Mouse (Mus musculus) left cerebral cortex, postnatal 36 days (tissue): ENCODE measurements around the gene Nfasc. TPM values are rescaled to one million over a fixed set of nuclear protein-coding genes. Genes with fewer than 3 reads are reported as not detected.

Experiments
- DNase-seq, 2 experiments: peaks; one replicate each; pipeline ENCODE4 v3.0.0; 2021 to 2022; ENCODE audit warnings: low spot score in 2 of 2, mixed read lengths in 1 of 2
- intact Hi-C: fragments of 180-260 bp; cut with DNase I; formaldehyde crosslinking; loops from one replicate; pipeline ENCODE4 v1.15.1; 2025
- total RNA-seq, 2 experiments: library from RNA; stranded (reverse); gene quantifications; 2 replicates each; pipeline ENCODE4 v1.2.3; 2021

Gene Nfasc
- total RNA-seq, 2 experiments from 2014 or later: 164 to 178 TPM

GRCm38 (mm10) chr1:132564946-132565345 is 176.7 kb downstream of the Nfasc start:
- intact Hi-C loops: no loop called here

GRCm38 (mm10) chr1:132562337-132562795 is 179.2 kb downstream of the Nfasc start:
- no peak for DNase-seq
- intact Hi-C loops: no loop called here

More at GRCm38 (mm10) chr1:132564946-132565345, 176.7 kb downstream of the Nfasc start:
- no peak for DNase-seq

DNA sequence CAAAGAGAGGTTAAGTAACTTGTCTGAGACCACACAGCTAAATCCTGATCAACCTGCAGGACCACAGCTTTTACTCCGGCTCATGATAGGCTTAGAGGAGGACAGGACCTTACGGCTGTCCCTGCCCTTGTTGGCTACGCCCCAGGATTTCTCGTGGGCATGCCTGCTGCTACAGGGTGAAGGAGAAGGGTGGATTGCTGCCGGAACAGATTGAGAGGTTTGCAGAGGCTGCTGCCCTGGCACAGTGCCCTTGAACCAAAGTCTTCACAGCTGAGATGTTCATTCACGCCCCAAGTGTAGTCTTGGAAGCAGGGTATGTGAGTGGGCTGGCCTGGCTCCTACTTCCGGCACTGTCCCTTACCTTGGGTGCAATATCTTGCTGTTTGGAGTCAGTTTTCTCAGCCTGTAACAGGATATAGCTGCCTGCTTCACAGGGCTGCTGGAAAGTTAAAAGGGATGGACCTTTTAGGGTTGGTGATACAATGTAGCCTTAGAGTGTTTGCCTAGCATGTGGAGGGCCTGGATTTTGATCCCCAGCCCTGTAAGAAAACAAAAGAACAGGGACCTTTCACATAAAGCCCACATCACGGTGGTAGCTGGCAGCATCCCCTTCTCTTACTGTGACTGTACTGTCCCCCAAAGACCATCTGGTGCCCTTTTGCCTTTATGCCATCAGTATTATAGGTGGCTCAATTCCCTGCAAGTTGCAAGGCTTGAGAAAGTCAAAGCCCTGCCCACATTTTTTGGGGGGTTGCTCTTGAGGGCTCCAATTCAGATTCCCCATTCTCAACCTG is 180.5 kb downstream of the Nfasc start:
- intact Hi-C loops: no loop called here
- no peak for DNase-seq

GRCm38 (mm10) chr1:132559045-132559444 is 182.6 kb downstream of the Nfasc start:
- DNase-seq: no peak
- intact Hi-C loops: no loop called here

DNA sequence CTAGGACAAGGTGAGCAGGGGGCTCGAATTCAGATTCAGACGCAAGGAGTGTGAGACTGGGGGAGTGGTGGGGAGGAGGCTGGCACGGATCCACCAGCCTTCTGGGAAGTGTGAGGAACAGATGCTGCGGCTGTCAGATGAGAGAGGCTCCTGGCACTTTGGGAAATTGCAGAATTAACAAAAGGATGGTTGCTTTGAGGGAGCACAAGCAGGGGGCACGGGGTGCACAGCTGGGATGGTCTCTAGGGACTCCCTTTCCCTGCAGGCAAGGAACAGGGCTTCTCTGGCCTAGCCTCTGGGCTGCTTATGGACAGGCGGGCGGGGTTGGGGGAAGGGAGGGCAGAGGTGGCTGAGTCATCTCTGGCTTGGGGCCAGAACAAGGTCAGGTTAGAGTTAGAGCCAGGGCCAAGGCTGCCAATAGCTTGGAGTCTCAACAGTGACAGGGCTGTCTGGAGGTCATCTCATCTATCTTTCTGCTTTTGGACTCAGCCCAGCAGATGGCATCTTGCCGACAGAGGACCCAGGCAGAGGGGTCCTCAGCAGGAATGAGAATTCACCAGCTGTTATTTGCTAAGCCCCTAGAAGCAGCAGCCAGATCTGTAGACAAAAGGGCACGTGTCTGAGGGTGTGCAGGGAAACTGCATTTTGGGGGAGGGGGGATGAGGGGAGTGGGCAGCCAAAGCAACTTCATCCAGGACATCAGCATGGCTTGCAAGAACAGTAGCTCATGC is 183.5 kb downstream of the Nfasc start:
- no peak for DNase-seq
- intact Hi-C loops: no loop called here

GRCm38 (mm10) chr1:132543789-132544188 is 197.8 kb downstream of the Nfasc start:
- intact Hi-C loops: loop anchor here (5.0 kb wide), 1 partner anchor 49 kb away; no protein-coding TSS in a partner anchor

GRCm38 (mm10) chr1:132542762-132543306 is 198.8 kb downstream of the Nfasc start, which contains the start of gene Cntn2:
Gene Cntn2 (minus strand): TSS chr1:132543256.
- intact Hi-C loops: loop anchor here (5.0 kb wide), 1 partner anchor 49 kb away; no protein-coding TSS in a partner anchor
- DNase-seq: peak; percentile 78 to 85

More at GRCm38 (mm10) chr1:132543789-132544188, 197.8 kb downstream of the Nfasc start:
- DNase-seq: no peak

- intact Hi-C loops: loop anchor here (5.0 kb wide), 1 partner anchor 50 kb away; no protein-coding TSS in a partner anchor
Observed at GRCm38 (mm10) chr1:132541824-132542599, 199.6 kb downstream of the Nfasc start.

GRCm38 (mm10) chr1:132541171-132541823 is 200.3 kb downstream of the Nfasc start:
- no peak for DNase-seq
- intact Hi-C loops: loop anchor here (5.0 kb wide), 1 partner anchor 51 kb away; no protein-coding TSS in a partner anchor

More at GRCm38 (mm10) chr1:132541824-132542599, 199.6 kb downstream of the Nfasc start:
- DNase-seq: no peak

DNA sequence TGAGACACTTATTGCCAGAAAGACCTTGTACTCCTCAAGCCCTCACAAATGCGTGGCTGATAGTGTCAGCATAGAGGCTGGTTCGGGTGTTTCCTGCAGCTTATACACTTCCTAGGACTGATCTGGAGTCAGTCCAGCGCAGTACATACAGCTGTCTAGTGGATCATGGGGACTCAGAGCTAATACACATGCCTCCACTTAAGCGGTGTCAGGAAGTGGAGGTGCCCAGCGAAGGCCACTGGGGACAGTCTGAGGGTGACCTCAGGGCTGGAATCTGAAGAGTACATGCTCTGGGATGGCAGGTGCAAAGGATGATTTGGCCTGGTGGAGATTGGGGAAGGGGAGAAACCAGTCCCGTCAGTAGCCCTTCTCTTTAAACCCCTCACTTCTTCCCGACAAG is 200.9 kb downstream of the Nfasc start:
- DNase-seq: no peak
- intact Hi-C loops: loop anchor here (5.0 kb wide), 1 partner anchor 52 kb away; no protein-coding TSS in a partner anchor

DNA sequence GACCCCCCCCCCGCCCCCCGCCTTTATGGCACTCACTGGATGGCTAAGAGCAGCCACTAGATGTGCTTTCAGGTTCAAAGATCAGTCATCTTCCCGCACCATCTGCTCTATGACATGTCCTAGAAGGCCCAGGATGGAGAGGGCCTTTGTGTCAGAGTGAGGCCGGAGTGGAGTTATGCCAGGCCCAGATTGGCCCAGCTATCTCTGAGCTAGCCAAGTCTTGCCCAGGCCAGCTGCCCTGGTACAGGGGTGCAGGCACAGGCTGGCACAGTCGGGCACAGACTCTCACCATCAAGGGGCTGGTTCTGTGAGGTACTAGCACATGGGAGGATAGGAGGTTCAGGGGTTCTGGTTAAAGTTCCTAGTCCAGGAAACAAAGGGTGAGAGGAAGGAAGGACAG is 203.9 kb downstream of the Nfasc start:
- no peak for DNase-seq
- intact Hi-C loops: no loop called here

- intact Hi-C loops: no loop called here
- DNase-seq: no peak
Observed at GRCm38 (mm10) chr1:132536416-132536815, 205.2 kb downstream of the Nfasc start.

GRCm38 (mm10) chr1:132535541-132535940 is 206.1 kb downstream of the Nfasc start:
- DNase-seq: no peak
- intact Hi-C loops: no loop called here

GRCm38 (mm10) chr1:132533840-132534239 is 207.8 kb downstream of the Nfasc start:
- no peak for DNase-seq
- intact Hi-C loops: no loop called here

DNA sequence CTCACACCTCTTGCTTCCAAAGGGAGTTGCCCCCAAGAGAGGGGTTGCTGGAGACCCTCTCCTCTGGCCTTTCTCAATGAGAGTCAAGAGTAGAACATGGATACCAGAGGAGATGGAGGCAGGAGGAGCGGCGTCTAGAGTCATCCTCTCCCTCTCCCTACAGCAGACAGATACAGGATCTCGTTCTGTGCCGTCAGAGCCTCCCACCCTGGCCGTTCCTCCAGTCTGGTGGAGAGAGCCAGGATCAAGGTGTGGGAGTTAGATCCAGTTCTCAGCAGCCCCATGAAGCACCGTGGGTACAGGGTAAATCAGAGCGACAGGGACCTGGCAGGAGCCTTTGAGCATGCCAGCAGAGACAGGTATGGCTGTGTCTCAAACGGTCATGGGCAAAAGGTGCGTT is 209.1 kb downstream of the Nfasc start:
- no peak for DNase-seq
- intact Hi-C loops: no loop called here

- intact Hi-C loops: no loop called here
- no peak for DNase-seq
Observed at GRCm38 (mm10) chr1:132530631-132531191, 210.9 kb downstream of the Nfasc start.

DNA sequence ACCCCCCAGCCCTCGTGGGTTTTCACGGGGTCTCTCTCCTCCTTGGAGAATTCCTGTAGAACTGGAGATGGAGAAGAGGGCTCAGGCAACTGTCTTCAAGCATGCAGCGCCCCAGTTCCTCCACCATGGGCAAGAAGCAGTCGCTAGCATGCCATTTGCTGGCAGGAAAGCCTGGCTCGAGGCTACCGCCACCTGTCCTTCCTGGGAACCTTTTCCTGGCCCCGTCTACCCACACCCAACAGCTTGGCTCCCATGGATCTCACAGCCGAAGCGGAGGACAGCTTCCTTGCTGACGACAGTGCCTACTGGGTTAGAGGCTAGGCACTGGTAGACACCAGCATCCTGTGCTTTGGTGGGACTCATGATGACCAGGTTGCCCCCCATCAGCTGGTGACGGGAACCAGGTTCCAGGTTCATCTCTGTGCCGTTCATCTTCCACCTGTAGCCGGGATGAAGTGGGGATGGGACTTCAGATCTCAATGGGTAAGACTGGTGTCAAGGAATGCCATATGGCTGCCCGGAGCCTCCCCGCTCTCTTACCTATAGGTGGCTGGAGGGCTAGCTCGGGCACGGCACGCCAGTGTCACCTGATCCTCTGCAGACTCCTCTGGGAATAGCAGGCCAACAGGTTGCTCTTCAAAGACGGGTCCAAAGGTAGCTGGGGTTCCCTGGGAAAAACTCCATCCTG is 212.8 kb downstream of the Nfasc start:
- intact Hi-C loops: loop anchor here (10.0 kb wide), 1 partner anchor 216 kb away; the partner anchor contains the start of gene Nfasc
- no peak for DNase-seq

GRCm38 (mm10) chr1:132528071-132528470 is 213.5 kb downstream of the Nfasc start:
- DNase-seq: no peak
- intact Hi-C loops: loop anchor here (10.0 kb wide), 1 partner anchor 217 kb away; the partner anchor contains the start of gene Nfasc
